Mouse (Mus musculus) cerebellum, adult 18-20 months (tissue): ENCODE data around the gene Spam1.

ENCODE experiments used
- DNase-seq, 2 experiments: peaks; one replicate each; pipeline ENCODE4 v3.0.0; 2021

The Spam1 gene

GRCm38 (mm10) chr6:24790888-24791287 is at the start of gene Spam1:
TSS of gene Spam1 (plus strand) at chr6:24791188.
- no peak for DNase-seq

- no peak for DNase-seq
Measured at GRCm38 (mm10) chr6:24748029-24748428, 43.0 kb upstream of the Spam1 start, which contains the start of gene Hyal4. TSS of gene Hyal4 (plus strand) at chr6:24748329.

- no peak for DNase-seq
Measured at GRCm38 (mm10) chr6:24759281-24759680, 31.7 kb upstream of the Spam1 start.

GRCm38 (mm10) chr6:24766261-24766660 is 24.7 kb upstream of the Spam1 start:
- DNase-seq, result no peak

GRCm38 (mm10) chr6:24779182-24779581 is 11.8 kb upstream of the Spam1 start:
- no peak for DNase-seq

GRCm38 (mm10) chr6:24822070-24822469 is 31.1 kb downstream of the Spam1 start:
- no peak for DNase-seq
